In the genomic region with DNA sequence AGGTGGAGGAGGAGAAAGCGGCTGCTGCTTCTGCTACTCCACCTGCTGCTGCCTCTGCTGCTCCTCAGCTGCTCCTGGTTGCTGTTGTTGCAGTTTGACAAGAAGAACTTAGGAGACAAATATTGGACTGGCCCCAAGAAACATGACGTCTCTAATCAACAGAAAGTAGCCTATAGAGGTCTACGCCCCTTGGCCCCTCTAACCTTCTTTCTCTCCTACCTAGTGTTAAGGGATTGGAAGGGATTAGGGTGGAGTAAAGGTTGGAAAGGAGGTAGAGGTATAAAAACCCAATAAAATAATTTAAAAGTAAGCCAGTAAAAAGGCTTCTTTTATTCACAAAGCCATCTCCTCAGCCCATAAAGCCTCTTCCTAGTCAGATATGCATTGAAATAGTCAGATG, we compare ENCODE assay signal across 27 mouse cellular contexts. TPM values are rescaled to one million over a fixed set of nuclear protein-coding genes. Genes with fewer than 3 reads are reported as not detected.
DNase-seq lines count a peak whose midpoint lies in the region; ATAC-seq and TF ChIP-seq lines count a peak whose summit lies in the region.
"Had no signal": no experiment of that assay in that cellular context is flagged by ENCODE, and none has a peak within 500 bp of the region (broad histone marks: within the 10 kb centered on the region; RNA-seq: fewer than 3 reads in every experiment).

No protein-coding gene starts in this region.

- no peak for TF ChIP-seq CTCF in small intestine, adult 2 months (IDR thresholded peaks at IDR 0.05; ENCODE audit: extremely low read depth, insufficient read length, insufficient replicate concordance, low read depth, low read length)

- intact Hi-C loops in left cerebral cortex, postnatal 25 days (cut with DNase I), result no loop called here

- no peak overlapping the region for H3K4me3 ChIP-seq in intestine, embryonic 15.5 days (replicated peaks)
- H3K4me3 ChIP-seq in intestine, embryonic 16.5 days (ENCODE audit: low read length), result no peak overlapping the region
- H3K4me3 ChIP-seq in small intestine, adult 2 months (ENCODE audit: low read depth, low read length), result no peak overlapping the region
- H3K4me3 ChIP-seq: embryonic facial prominence, embryonic 13.5 days; embryonic facial prominence, embryonic 15.5 days; erythroblast, embryonic 14.5 days; forebrain, embryonic 10.5 days; forebrain, embryonic 12.5 days had no signal

- H3K9me3 ChIP-seq in intestine, embryonic 15.5 days, result no peaks in the 10 kb centered on the region
- no peaks in the 10 kb centered on the region for H3K9me3 ChIP-seq in intestine, embryonic 16.5 days (ENCODE audit: control insufficient read depth, low read length)
- H3K9me3 ChIP-seq: embryonic facial prominence, embryonic 13.5 days; embryonic facial prominence, embryonic 15.5 days; forebrain, embryonic 10.5 days; forebrain, embryonic 12.5 days had no signal

- H3K27me3 ChIP-seq in intestine, embryonic 15.5 days (replicated peaks), result no peaks in the 10 kb centered on the region
- H3K27me3 ChIP-seq in intestine, embryonic 16.5 days (replicated peaks; ENCODE audit: control insufficient read depth, insufficient read depth, low read length), result no peaks in the 10 kb centered on the region
- H3K27me3 ChIP-seq in small intestine, adult 2 months (ENCODE audit: control insufficient read depth, insufficient read depth, low read length), result no peaks in the 10 kb centered on the region
- H3K27me3 ChIP-seq: embryonic facial prominence, embryonic 13.5 days; embryonic facial prominence, embryonic 15.5 days; forebrain, embryonic 12.5 days had no signal

- no peak overlapping the region; the same call in 1 of the 2 replicates for H3K27ac ChIP-seq in intestine, embryonic 15.5 days
- H3K27ac ChIP-seq in intestine, embryonic 16.5 days (ENCODE audit: low read length), result peak overlapping the region; percentile 64; the same call in 1 of the 2 replicates
- H3K27ac ChIP-seq in small intestine, adult 2 months (ENCODE audit: insufficient read depth, low read depth, low read length), result peak overlapping the region; percentile 86
- H3K27ac ChIP-seq: embryonic facial prominence, embryonic 13.5 days; embryonic facial prominence, embryonic 15.5 days; forebrain, embryonic 10.5 days; forebrain, embryonic 12.5 days had no signal

- ATAC-seq in intestine, embryonic 15.5 days, result peak; percentile 68
- ATAC-seq in intestine, embryonic 16.5 days, result peak; percentile 76
- ATAC-seq: forebrain, embryonic 14.5 days; forebrain, embryonic 16.5 days had no signal

- WGBS in intestine, embryonic 15.5 days, result 76% methylated on average over 3 of the region's 3 CpGs
- WGBS in intestine, embryonic 16.5 days, result 72% methylated on average over 3 of the region's 3 CpGs
- 28% methylated on average over 3 of the region's 3 CpGs for WGBS in small intestine, adult 2 months

- no peak for DNase-seq in left cerebral cortex, postnatal 25 days (ENCODE audit: low spot score in 2 of 2)
- no peak for DNase-seq in kidney, postnatal 36 days
- DNase-seq: adrenal gland, adult 2 months; adrenal gland, postnatal 10 days; adrenal gland, postnatal 25 days; cerebellum, adult 11 months; cerebellum, adult 18-20 months; cerebellum, adult 8-10 months; cerebellum, adult 9-11 months; cerebellum, postnatal 14 days; cerebellum, postnatal 36 days; embryo, embryonic 11 days had no signal

- H3K9ac ChIP-seq in intestine, embryonic 15.5 days, result no peak overlapping the region
- no peak overlapping the region for H3K9ac ChIP-seq in intestine, embryonic 16.5 days (ENCODE audit: low read depth, low read length)
- H3K9ac ChIP-seq: embryonic facial prominence, embryonic 13.5 days; embryonic facial prominence, embryonic 15.5 days; forebrain, embryonic 12.5 days had no signal

- TF ChIP-seq POLR2A in small intestine, adult 2 months (IDR thresholded peaks at IDR 0.05; ENCODE audit: low read depth, low read length), result no peak

- H3K36me3 ChIP-seq in intestine, embryonic 15.5 days, result no peaks in the 10 kb centered on the region
- no peaks in the 10 kb centered on the region for H3K36me3 ChIP-seq in intestine, embryonic 16.5 days (ENCODE audit: control insufficient read depth, insufficient read depth, low read length)
- H3K36me3 ChIP-seq in small intestine, adult 2 months (ENCODE audit: control insufficient read depth, insufficient read depth, low read length), result peaks cover 9% of the 10 kb centered on the region
- H3K36me3 ChIP-seq: embryonic facial prominence, embryonic 13.5 days; embryonic facial prominence, embryonic 15.5 days; forebrain, embryonic 10.5 days; forebrain, embryonic 12.5 days had no signal

- H3K4me2 ChIP-seq in intestine, embryonic 15.5 days (replicated peaks), result no peak overlapping the region
- 0 out of 2 replicates have a peak overlapping the region, but pooled peaks have one; percentile 19 for H3K4me2 ChIP-seq in intestine, embryonic 16.5 days (ENCODE audit: low read depth, low read length)
- H3K4me2 ChIP-seq: embryonic facial prominence, embryonic 13.5 days; embryonic facial prominence, embryonic 15.5 days; forebrain, embryonic 12.5 days had no signal

- no peaks in the 10 kb centered on the region for H3K4me1 ChIP-seq in intestine, embryonic 15.5 days (replicated peaks)
- no peaks in the 10 kb centered on the region for H3K4me1 ChIP-seq in intestine, embryonic 16.5 days (ENCODE audit: control insufficient read depth, insufficient read depth, low read length)
- H3K4me1 ChIP-seq in small intestine, adult 2 months (ENCODE audit: control insufficient read depth, insufficient read depth, insufficient read length, low read length), result peaks cover 4% of the 10 kb centered on the region
- H3K4me1 ChIP-seq: embryonic facial prominence, embryonic 13.5 days; embryonic facial prominence, embryonic 15.5 days; forebrain, embryonic 10.5 days; forebrain, embryonic 12.5 days had no signal

RNA-seq across cellular contexts. Expression of a gene that starts 14.6 kb away (rescaled TPM):
- 99.7 and 110 TPM in 2 replicates for polyA plus RNA-seq in intestine, embryonic 15.5 days (2015; fragmentation: Nextera tagmentation; extraction: Ambion mirVana)
- 151 and 173 TPM in 2 replicates for polyA plus RNA-seq in intestine, embryonic 16.5 days (2015; fragmentation: Nextera tagmentation; extraction: Ambion mirVana)
- 6.0 and 13.0 TPM in 2 replicates for polyA plus RNA-seq in small intestine, adult 2 months (2012; rRNA removed)
- not detected for total RNA-seq in left cerebral cortex, postnatal 25 days (2021)
- total RNA-seq: adrenal gland, postnatal 25 days had no signal
- polyA plus RNA-seq: adrenal gland, adult 2 months; embryonic facial prominence, embryonic 11.5 days; embryonic facial prominence, embryonic 13.5 days; embryonic facial prominence, embryonic 15.5 days; erythroblast, embryonic 14.5 days; forebrain, embryonic 16.5 days had no signal

RNA-seq across cellular contexts. Expression of a gene that starts 36.1 kb away (rescaled TPM):
- 409 and 428 TPM in 2 replicates for polyA plus RNA-seq in intestine, embryonic 15.5 days (2015; fragmentation: Nextera tagmentation; extraction: Ambion mirVana)
- 611 and 704 TPM in 2 replicates for polyA plus RNA-seq in intestine, embryonic 16.5 days (2015; fragmentation: Nextera tagmentation; extraction: Ambion mirVana)
- 2.0 and 2.8 TPM in 2 replicates for polyA plus RNA-seq in small intestine, adult 2 months (2012; rRNA removed)
- total RNA-seq in left cerebral cortex, postnatal 25 days (2021), result not detected
- total RNA-seq: common myeloid progenitor, adult 5-6 weeks; ES-E14; MEL had no signal
- polyA plus RNA-seq: adrenal gland, adult 2 months; C2C12; embryonic facial prominence, embryonic 13.5 days had no signal

Comparison
In these comparisons a context has a peak if more than half of its experiments do, and no peak if none do; other contexts are left out.
1. RNA of a gene that starts 36.1 kb away (polyA plus RNA-seq): 611 to 704 TPM in intestine, embryonic 16.5 days and 409 to 428 TPM in intestine, embryonic 15.5 days; 2.0 to 2.8 TPM in small intestine, adult 2 months; every median in the first group is over 100 times any median in the second.